Mouse (Mus musculus) E14TG2a.4 (cell line): ENCODE measurements around the gene Hivep2.

Experiments
- CTCF ChIP-seq: conservative IDR thresholded peaks from 2 replicates; pipeline ENCODE4 v1.5.1; 2014; ENCODE audit warnings: low read length
- NANOG ChIP-seq: IDR thresholded peaks from 2 replicates; pipeline ENCODE4 v1.6.1; 2014; ENCODE audit warnings: borderline replicate concordance, low read length, mixed read lengths
- POU5F1 ChIP-seq: IDR thresholded peaks from 2 replicates; pipeline ENCODE4 v1.6.1; 2014; ENCODE audit warnings: low read length, borderline replicate concordance

- TF ChIP-seq CTCF (no peak), POU5F1 (no peak), NANOG (no peak)
Observed at GRCm38 (mm10) chr10:14119201-14119600, 153.3 kb downstream of the Hivep2 start.
